Mouse (Mus musculus): ENCODE data around the gene Lemd1.
"Not testable (repeated sequence)": the region's sequence is repeated elsewhere in the genome, so short reads cannot be mapped to it uniquely, and the experiment has no call there.

Lemd1 gene

GRCm38 (mm10) chr1:132191093-132191785, at the start of gene Lemd1, which contains the start of gene AC124108.1:
Gene Lemd1, plus strand, starts transcription at chr1:132191431.
Gene AC124108.1, plus strand, starts transcription at chr1:132191457.
- DNase-seq (ENCODE audit: low spot score in 2 of 2): no peak

GRCm38 (mm10) chr1:132141753-132142152, 49.5 kb upstream of the Lemd1 start:
- no peak for DNase-seq (ENCODE audit: low spot score in 2 of 2)

- DNase-seq (ENCODE audit: low spot score in 2 of 2): no peak
These were observed 48.2 kb upstream of the Lemd1 start for GRCm38 (mm10) chr1:132143079-132143478.

GRCm38 (mm10) chr1:132143730-132144129, 47.5 kb upstream of the Lemd1 start:
- DNase-seq (ENCODE audit: low spot score in 2 of 2): no peak

GRCm38 (mm10) chr1:132144223-132144622, 47.0 kb upstream of the Lemd1 start:
- no peak for DNase-seq (ENCODE audit: low spot score in 2 of 2)

DNA sequence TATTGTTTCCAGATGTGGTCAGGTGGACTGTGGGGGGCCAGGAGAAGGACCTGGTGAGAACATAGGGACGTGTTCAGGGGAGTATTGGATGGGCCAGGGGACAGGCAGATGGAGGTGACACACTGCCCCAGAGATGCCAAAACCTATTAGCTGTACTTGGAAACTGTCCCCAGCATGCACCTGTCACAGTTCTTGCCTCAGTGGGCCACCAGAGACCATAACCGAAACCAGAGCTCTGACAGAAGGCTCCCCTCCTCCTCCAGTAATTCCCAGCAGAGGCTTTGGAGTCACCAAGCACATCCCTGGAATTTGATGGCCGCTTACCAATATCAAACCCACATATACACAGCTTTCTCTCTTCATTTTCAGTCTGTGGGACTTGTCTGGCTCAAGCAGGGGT, 46.4 kb upstream of the Lemd1 start:
- DNase-seq (ENCODE audit: low spot score in 2 of 2): no peak

GRCm38 (mm10) chr1:132145973-132146685, 45.1 kb upstream of the Lemd1 start:
- no peak for DNase-seq (ENCODE audit: low spot score in 2 of 2)

DNA sequence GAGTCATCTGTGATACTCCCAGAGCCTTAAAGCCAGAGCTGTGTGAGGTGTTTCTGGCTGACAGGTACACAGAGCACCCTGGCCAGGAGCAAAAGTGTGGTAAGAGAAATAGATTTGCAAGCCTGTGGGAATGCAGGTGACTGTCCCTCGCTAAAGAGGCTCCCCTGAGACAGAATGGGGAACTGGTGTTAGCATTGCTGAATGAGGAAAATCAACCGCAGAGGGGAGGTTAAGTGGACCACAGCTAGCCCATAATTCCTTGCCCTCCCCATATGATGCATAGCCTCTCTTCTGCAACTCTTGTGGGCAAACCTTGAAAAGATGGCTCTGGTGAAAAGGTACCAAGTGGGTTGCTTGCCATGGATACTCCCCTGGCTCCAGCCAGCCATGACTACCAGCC, 41.8 kb upstream of the Lemd1 start:
- no peak for DNase-seq (ENCODE audit: low spot score in 2 of 2)

GRCm38 (mm10) chr1:132150171-132150570, 41.1 kb upstream of the Lemd1 start:
- no peak for DNase-seq (ENCODE audit: low spot score in 2 of 2)

GRCm38 (mm10) chr1:132150817-132151601, 40.2 kb upstream of the Lemd1 start:
- no peak for DNase-seq (ENCODE audit: low spot score in 2 of 2)

DNA sequence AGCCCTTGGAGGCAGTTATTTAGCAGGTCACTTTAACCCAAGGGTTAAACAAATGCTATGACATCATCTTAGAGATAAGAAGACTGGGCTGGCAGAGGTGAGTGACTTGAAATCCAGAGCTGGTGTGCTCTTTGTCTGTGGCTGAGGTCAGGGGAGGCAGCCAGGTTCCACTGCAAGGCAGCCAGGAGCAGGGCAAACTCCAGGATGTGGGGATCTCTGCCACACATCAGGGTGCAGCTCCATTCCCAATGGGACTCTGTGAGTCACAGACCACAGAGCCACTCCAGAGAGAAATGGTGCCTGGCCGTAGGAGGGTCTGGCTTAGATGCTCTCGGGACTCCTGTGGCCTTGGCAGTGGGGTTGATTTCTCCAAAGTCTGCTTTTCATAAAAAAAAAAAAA, 39.3 kb upstream of the Lemd1 start:
- DNase-seq (ENCODE audit: low spot score in 2 of 2): no peak

- no peak for DNase-seq (ENCODE audit: low spot score in 2 of 2)
These were observed 38.0 kb upstream of the Lemd1 start for GRCm38 (mm10) chr1:132153086-132153690.

DNA sequence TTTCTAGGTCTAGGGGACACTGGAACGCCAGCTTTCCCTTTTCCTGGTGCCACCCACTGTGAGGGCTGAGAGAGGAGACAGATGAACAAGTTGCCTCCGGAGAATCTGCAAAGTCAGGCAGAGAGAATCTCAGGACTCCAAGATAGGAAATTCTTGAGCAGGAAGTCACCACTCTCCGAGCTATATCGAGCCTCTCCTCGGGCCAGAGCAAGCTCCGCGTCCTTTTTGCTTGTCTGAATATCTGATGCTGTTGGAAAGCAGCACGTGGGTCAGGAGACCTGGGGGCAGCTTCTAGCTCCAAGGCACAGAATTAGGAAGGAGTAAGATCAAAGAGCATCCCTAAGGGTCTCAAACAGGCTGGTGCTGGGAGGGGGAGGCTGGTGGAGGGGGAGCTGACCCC, 37.5 kb upstream of the Lemd1 start:
- no peak for DNase-seq (ENCODE audit: low spot score in 2 of 2)

- peak; percentile 69 to 91 for DNase-seq (ENCODE audit: low spot score in 2 of 2)
These were observed 35.5 kb upstream of the Lemd1 start for GRCm38 (mm10) chr1:132155737-132156136.

- peak; percentile 75 to 92 for DNase-seq (ENCODE audit: low spot score in 2 of 2)
These were observed 34.0 kb upstream of the Lemd1 start for GRCm38 (mm10) chr1:132157016-132157781.

GRCm38 (mm10) chr1:132157808-132158207, 33.4 kb upstream of the Lemd1 start:
- no peak for DNase-seq (ENCODE audit: low spot score in 2 of 2)

DNA sequence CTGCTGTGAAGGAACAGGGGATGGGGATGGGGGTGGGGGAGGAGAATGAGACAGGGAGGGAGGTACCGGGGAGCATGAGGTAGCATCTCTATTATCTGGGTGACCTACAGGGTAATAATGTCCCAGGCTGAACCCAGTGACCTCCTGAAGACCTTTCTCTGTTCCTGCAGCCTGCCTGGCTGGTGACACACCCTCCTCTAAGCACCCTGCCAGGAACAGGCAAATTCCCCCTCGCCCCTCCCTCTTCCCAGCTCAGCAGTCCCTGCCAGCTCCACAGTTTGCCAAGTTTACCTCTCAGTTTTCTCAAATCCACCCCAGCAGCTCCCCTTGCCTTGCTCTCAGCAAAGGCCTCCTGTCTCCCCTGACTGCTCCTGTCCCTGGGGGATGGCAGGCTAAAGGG, 32.5 kb upstream of the Lemd1 start:
- no peak for DNase-seq (ENCODE audit: low spot score in 2 of 2)

DNA sequence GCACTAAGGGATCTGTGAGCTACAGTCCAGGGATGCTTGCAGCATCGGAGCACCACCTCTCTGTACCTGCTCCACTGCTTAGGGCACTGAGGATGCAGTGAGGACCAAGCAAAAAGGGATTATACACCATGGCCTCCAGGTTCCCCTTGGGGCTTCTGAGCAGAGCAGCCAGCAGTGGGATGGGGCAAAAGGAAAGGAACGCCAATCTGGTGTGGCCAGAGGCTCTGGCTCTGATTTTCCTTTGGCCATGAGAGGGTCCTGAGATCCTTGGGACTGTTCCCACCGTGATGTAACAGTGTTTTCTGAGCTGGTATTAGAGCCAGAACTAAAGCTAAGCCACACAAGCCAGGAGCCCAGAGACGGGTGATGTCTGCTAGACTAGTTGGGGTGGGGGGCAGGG, 31.6 kb upstream of the Lemd1 start:
- DNase-seq (ENCODE audit: low spot score in 2 of 2): no peak

DNA sequence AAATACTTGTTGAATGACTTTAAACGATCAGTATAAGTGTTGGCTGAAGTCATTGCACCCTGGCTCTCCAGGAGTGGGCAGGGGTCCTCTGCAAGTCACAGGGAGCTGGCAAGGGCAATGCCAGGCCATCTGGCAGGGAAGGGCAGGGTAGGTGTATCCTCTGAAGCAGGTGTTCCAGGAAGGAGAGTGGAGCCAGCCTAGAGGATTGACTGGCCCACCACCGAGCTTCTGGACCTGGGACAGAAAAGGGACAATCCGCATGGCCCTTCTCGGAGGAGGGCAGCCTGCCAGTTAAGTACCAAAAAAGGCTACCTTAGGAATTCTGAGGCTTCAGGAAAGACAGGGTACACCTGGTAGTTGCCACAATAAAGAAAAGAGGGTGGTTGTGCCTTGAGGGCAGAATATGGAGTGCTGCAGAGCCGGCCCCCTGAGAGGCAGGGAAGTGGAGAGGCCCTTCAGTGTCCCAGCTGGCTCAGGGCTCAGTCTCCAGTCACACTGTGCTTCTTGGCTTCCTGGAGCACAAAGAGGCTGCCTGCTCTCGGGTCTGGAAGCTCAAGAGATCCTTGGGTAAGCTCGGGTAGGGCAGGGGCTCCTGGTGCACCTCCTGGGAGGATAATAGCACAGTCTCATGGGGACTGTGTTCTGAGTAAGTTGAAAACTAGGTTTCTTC, 29.9 kb upstream of the Lemd1 start:
- no peak for DNase-seq (ENCODE audit: low spot score in 2 of 2)

DNA sequence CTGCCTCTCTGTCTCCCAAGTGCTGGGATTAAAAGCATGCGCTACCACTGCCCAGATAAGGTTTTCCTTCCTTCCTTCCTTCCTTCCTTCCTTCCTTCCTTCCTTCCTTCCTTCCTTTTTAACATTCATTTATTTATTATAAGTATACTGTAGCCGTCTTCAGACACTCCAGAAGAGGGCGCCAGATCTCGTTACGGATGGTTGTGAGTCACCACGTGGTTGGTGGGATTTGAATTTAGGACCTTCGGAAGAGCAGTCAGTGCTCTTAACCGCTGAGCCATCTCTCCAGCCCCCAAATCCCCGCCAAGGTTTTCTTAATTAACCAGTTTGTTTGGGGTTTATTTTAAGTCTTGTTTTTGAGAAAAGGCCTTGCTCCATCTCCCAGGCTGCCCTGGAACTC, 28.6 kb upstream of the Lemd1 start:
- DNase-seq (ENCODE audit: low spot score in 2 of 2): not testable (repeated sequence)

Data from spleen, postnatal 4 days (tissue).